Mouse (Mus musculus): ENCODE results near the gene Fermt2. TPM values are rescaled to one million over a fixed set of nuclear protein-coding genes. Genes with fewer than 3 reads are reported as not detected.
"Not testable (repeated sequence)": the region's sequence is repeated elsewhere in the genome, so short reads cannot be mapped to it uniquely, and the experiment has no call there.

Gene Fermt2
- polyA plus RNA-seq, 1 experiment: 19.3 TPM

- no peaks in the 10 kb centered on the region for H3K4me1 ChIP-seq (ENCODE audit: control insufficient read depth, insufficient read depth, low read length)
- H3K4me3 ChIP-seq (replicated peaks; ENCODE audit: control insufficient read depth, low read depth, low read length): no peak overlapping the region
- TF ChIP-seq CTCF (IDR thresholded peaks at IDR 0.05; ENCODE audit: control insufficient read depth, insufficient read depth, low read length): no peak
- no peak for TF ChIP-seq POLR2A (IDR thresholded peaks at IDR 0.05; ENCODE audit: borderline replicate concordance, control insufficient read depth, low read depth, low read length)
- WGBS: 70% methylated on average over 9 of the region's 9 CpGs
- no peak overlapping the region for H3K27ac ChIP-seq (ENCODE audit: control insufficient read depth, insufficient read depth, low read depth, low read length, poor library complexity)
These were observed 50.7 kb downstream of the Fermt2 start for GRCm38 (mm10) chr14:45478977-45479806.

GRCm38 (mm10) chr14:45478515-45478914, 51.4 kb downstream of the Fermt2 start:
- TF ChIP-seq CTCF (IDR thresholded peaks at IDR 0.05; ENCODE audit: control insufficient read depth, insufficient read depth, low read length): no peak
- TF ChIP-seq POLR2A (IDR thresholded peaks at IDR 0.05; ENCODE audit: borderline replicate concordance, control insufficient read depth, low read depth, low read length): no peak
- WGBS: 82% methylated on average over 3 of the region's 3 CpGs
- Histone ChIP-seq H3K4me1 (ENCODE audit: control insufficient read depth, insufficient read depth, low read length) (no peaks in the 10 kb centered on the region), H3K27ac (ENCODE audit: control insufficient read depth, insufficient read depth, low read depth, low read length, poor library complexity) (no peak overlapping the region), H3K4me3 (replicated peaks; ENCODE audit: control insufficient read depth, low read depth, low read length) (no peak overlapping the region)

- 75% methylated on average over 8 of the region's 8 CpGs for WGBS
- no peak overlapping the region for H3K27ac ChIP-seq (ENCODE audit: control insufficient read depth, insufficient read depth, low read depth, low read length, poor library complexity)
These were observed 52.3 kb downstream of the Fermt2 start for GRCm38 (mm10) chr14:45477651-45478050.

GRCm38 (mm10) chr14:45476990-45477389, 52.9 kb downstream of the Fermt2 start:
- TF ChIP-seq CTCF (IDR thresholded peaks at IDR 0.05; ENCODE audit: control insufficient read depth, insufficient read depth, low read length) (no peak), POLR2A (IDR thresholded peaks at IDR 0.05; ENCODE audit: borderline replicate concordance, control insufficient read depth, low read depth, low read length) (no peak)
- no peaks in the 10 kb centered on the region for H3K4me1 ChIP-seq (ENCODE audit: control insufficient read depth, insufficient read depth, low read length)
- H3K4me3 ChIP-seq (replicated peaks; ENCODE audit: control insufficient read depth, low read depth, low read length): no peak overlapping the region
- H3K27ac ChIP-seq (ENCODE audit: control insufficient read depth, insufficient read depth, low read depth, low read length, poor library complexity): no peak overlapping the region
- WGBS: 88% methylated on average over 7 of the region's 7 CpGs

More at GRCm38 (mm10) chr14:45477651-45478050, 52.3 kb downstream of the Fermt2 start:
- no peak for TF ChIP-seq POLR2A (IDR thresholded peaks at IDR 0.05; ENCODE audit: borderline replicate concordance, control insufficient read depth, low read depth, low read length)
- TF ChIP-seq CTCF (IDR thresholded peaks at IDR 0.05; ENCODE audit: control insufficient read depth, insufficient read depth, low read length): no peak
- H3K4me3 ChIP-seq (replicated peaks; ENCODE audit: control insufficient read depth, low read depth, low read length): no peak overlapping the region
- no peaks in the 10 kb centered on the region for H3K4me1 ChIP-seq (ENCODE audit: control insufficient read depth, insufficient read depth, low read length)

- H3K4me1 ChIP-seq (ENCODE audit: control insufficient read depth, insufficient read depth, low read length): no peaks in the 10 kb centered on the region
- H3K4me3 ChIP-seq (replicated peaks; ENCODE audit: control insufficient read depth, low read depth, low read length): no peak overlapping the region
- WGBS: 82% methylated on average over 10 of the region's 10 CpGs
- no peak overlapping the region for H3K27ac ChIP-seq (ENCODE audit: control insufficient read depth, insufficient read depth, low read depth, low read length, poor library complexity)
- TF ChIP-seq POLR2A (IDR thresholded peaks at IDR 0.05; ENCODE audit: borderline replicate concordance, control insufficient read depth, low read depth, low read length) (no peak), CTCF (IDR thresholded peaks at IDR 0.05; ENCODE audit: control insufficient read depth, insufficient read depth, low read length) (no peak)
These were observed 57.4 kb downstream of the Fermt2 start for GRCm38 (mm10) chr14:45472536-45472935.

GRCm38 (mm10) chr14:45469446-45469845, 60.5 kb downstream of the Fermt2 start:
- no peak overlapping the region for H3K4me3 ChIP-seq (replicated peaks; ENCODE audit: control insufficient read depth, low read depth, low read length)
- WGBS: 92% methylated on average over 8 of the region's 8 CpGs
- H3K4me1 ChIP-seq (ENCODE audit: control insufficient read depth, insufficient read depth, low read length): no peaks in the 10 kb centered on the region
- peak; percentile 29; the same call in 1 of the 2 replicates for TF ChIP-seq CTCF (IDR thresholded peaks at IDR 0.05; ENCODE audit: control insufficient read depth, insufficient read depth, low read length)
- no peak for TF ChIP-seq POLR2A (IDR thresholded peaks at IDR 0.05; ENCODE audit: borderline replicate concordance, control insufficient read depth, low read depth, low read length)
- no peak overlapping the region for H3K27ac ChIP-seq (ENCODE audit: control insufficient read depth, insufficient read depth, low read depth, low read length, poor library complexity)

GRCm38 (mm10) chr14:45466371-45466770, 63.5 kb downstream of the Fermt2 start:
- H3K4me1 ChIP-seq (ENCODE audit: control insufficient read depth, insufficient read depth, low read length); H3K4me3 ChIP-seq (replicated peaks; ENCODE audit: control insufficient read depth, low read depth, low read length); H3K27ac ChIP-seq (ENCODE audit: control insufficient read depth, insufficient read depth, low read depth, low read length, poor library complexity): not testable (repeated sequence)
- 71% methylated on average over 8 of the region's 8 CpGs for WGBS

GRCm38 (mm10) chr14:45464036-45465035, 65.6 kb downstream of the Fermt2 start:
- H3K4me1 ChIP-seq (ENCODE audit: control insufficient read depth, insufficient read depth, low read length): no peaks in the 10 kb centered on the region
- TF ChIP-seq POLR2A (IDR thresholded peaks at IDR 0.05; ENCODE audit: borderline replicate concordance, control insufficient read depth, low read depth, low read length) (no peak), CTCF (IDR thresholded peaks at IDR 0.05; ENCODE audit: control insufficient read depth, insufficient read depth, low read length) (no peak)
- H3K4me3 ChIP-seq (replicated peaks; ENCODE audit: control insufficient read depth, low read depth, low read length): no peak overlapping the region
- 81% methylated on average over 19 of the region's 19 CpGs for WGBS
- H3K27ac ChIP-seq (ENCODE audit: control insufficient read depth, insufficient read depth, low read depth, low read length, poor library complexity): no peak overlapping the region
